Mouse (Mus musculus) cerebellum, adult 2 months (tissue): ENCODE measurements around the gene Aff3. TPM values are rescaled to one million over a fixed set of nuclear protein-coding genes. Genes with fewer than 3 reads are reported as not detected.

Experiments used
- DNase-seq, 2 experiments: peaks; one replicate each; pipeline ENCODE4 v3.0.0; 2021
- H3K27ac ChIP-seq: fragments of 200-500 bp; 2 replicates; pipeline ENCODE4 v1.5.1; 2012; ENCODE audit warnings: low read length, control low read depth, inconsistent platforms; ENCODE audit not compliant: insufficient read depth
- H3K27me3 ChIP-seq: fragments of 200-500 bp; 2 replicates; pipeline ENCODE4 v1.6.1; 2012; ENCODE audit warnings: inconsistent platforms, mild to moderate bottlenecking, low read length, moderate library complexity; ENCODE audit not compliant: control insufficient read depth, insufficient read depth
- H3K4me1 ChIP-seq: fragments of 200-500 bp; 2 replicates; pipeline ENCODE4 v1.6.1; 2011; ENCODE audit warnings: low read length; ENCODE audit not compliant: control insufficient read depth, insufficient read depth
- H3K4me3 ChIP-seq: fragments of 200-500 bp; replicated peaks from 2 replicates; pipeline ENCODE3; 2011; ENCODE audit warnings: mild to moderate bottlenecking, low read depth, low read length, control low read depth; ENCODE audit not compliant: insufficient read depth
- CTCF ChIP-seq: fragments of 200-500 bp; IDR thresholded peaks from 2 replicates; pipeline ENCODE4 v1.5.1; 2011; ENCODE audit warnings: low read depth, mild to moderate bottlenecking, control low read depth, low read length, moderate library complexity, borderline replicate concordance; ENCODE audit not compliant: insufficient read depth
- POLR2A ChIP-seq: fragments of 200-500 bp; IDR thresholded peaks from 2 replicates; pipeline ENCODE4 v1.6.1; 2011; ENCODE audit warnings: low read length, control low read depth, borderline replicate concordance; ENCODE audit not compliant: insufficient read depth
- WGBS: fragments of 180-500 bp; shearing (Covaris S2); methylation state at CpG from one replicate; pipeline ENCODE4 v1.1.7; 2018; 5-methylcytosine and 5-hydroxymethylcytosine counted together
- polyA plus RNA-seq: library from polyadenylated mRNA; depleted of rRNA; stranded (reverse); fragments of >200 nt; gene quantifications from 2 replicates; pipeline ENCODE4 v1.2.3, GENCODE M21; 2012

Gene Aff3
- polyA plus RNA-seq, 1 experiment: 19.8 TPM

GRCm38 (mm10) chr1:38456719-38457269 is 208.0 kb downstream of the Aff3 start:
- no peaks in the 10 kb centered on the region for H3K27me3 ChIP-seq
- no peak overlapping the region for H3K27ac ChIP-seq
- no peak overlapping the region for H3K4me3 ChIP-seq
- 61% methylated on average over 7 of the region's 7 CpGs for WGBS
- TF ChIP-seq CTCF: no peak
- TF ChIP-seq POLR2A: no peak
- no peaks in the 10 kb centered on the region for H3K4me1 ChIP-seq
- no peak for DNase-seq

GRCm38 (mm10) chr1:38454921-38455320 is 209.8 kb downstream of the Aff3 start:
- TF ChIP-seq POLR2A (no peak), CTCF (no peak)
- Histone ChIP-seq H3K27ac (no peak overlapping the region), H3K27me3 (no peaks in the 10 kb centered on the region; the same call in 1 of the 2 replicates), H3K4me1 (peaks cover 9% of the 10 kb centered on the region; the same call in 1 of the 2 replicates), H3K4me3 (no peak overlapping the region)
- WGBS: 93% methylated on average over 8 of the region's 8 CpGs
- no peak for DNase-seq

GRCm38 (mm10) chr1:38451367-38451766 is 213.4 kb downstream of the Aff3 start:
- H3K27ac ChIP-seq: no peak overlapping the region
- WGBS: 78% methylated on average over 6 of the region's 6 CpGs
- no peak for DNase-seq

GRCm38 (mm10) chr1:38450677-38451076 is 214.1 kb downstream of the Aff3 start:
- TF ChIP-seq CTCF: no peak
- Histone ChIP-seq H3K4me3 (no peak overlapping the region), H3K27ac (no peak overlapping the region), H3K27me3 (no peaks in the 10 kb centered on the region; the same call in none of the 2 replicates), H3K4me1 (peaks cover 9% of the 10 kb centered on the region; the same call in 1 of the 2 replicates)
- 21% methylated on average over 12 of the region's 12 CpGs for WGBS
- peak; percentile 48 to 69 for DNase-seq

More at GRCm38 (mm10) chr1:38451367-38451766, 213.4 kb downstream of the Aff3 start:
- no peak for TF ChIP-seq POLR2A
- H3K4me3 ChIP-seq: no peak overlapping the region
- peaks cover 9% of the 10 kb centered on the region; the same call in 1 of the 2 replicates for H3K4me1 ChIP-seq
- no peaks in the 10 kb centered on the region; the same call in none of the 2 replicates for H3K27me3 ChIP-seq

- no peak for DNase-seq
- peaks cover 9% of the 10 kb centered on the region; the same call in 1 of the 2 replicates for H3K4me1 ChIP-seq
- TF ChIP-seq POLR2A (no peak), CTCF (no peak)
- H3K4me3 ChIP-seq: no peak overlapping the region
- H3K27ac ChIP-seq: no peak overlapping the region
- 89% methylated on average over 7 of the region's 7 CpGs for WGBS
- no peaks in the 10 kb centered on the region; the same call in none of the 2 replicates for H3K27me3 ChIP-seq
Measured at GRCm38 (mm10) chr1:38449816-38450478, 214.8 kb downstream of the Aff3 start.

- 82% methylated on average over 3 of the region's 3 CpGs for WGBS
- Histone ChIP-seq H3K4me1 (peaks cover 9% of the 10 kb centered on the region; the same call in 1 of the 2 replicates), H3K4me3 (no peak overlapping the region), H3K27ac (no peak overlapping the region), H3K27me3 (no peaks in the 10 kb centered on the region; the same call in none of the 2 replicates)
- no peak for DNase-seq
- TF ChIP-seq CTCF (no peak), POLR2A (no peak)
Measured at GRCm38 (mm10) chr1:38448854-38449253, 215.9 kb downstream of the Aff3 start.

GRCm38 (mm10) chr1:38447581-38447980 is 217.2 kb downstream of the Aff3 start:
- TF ChIP-seq CTCF (no peak), POLR2A (no peak)
- WGBS: 100% methylated on average over 2 of the region's 2 CpGs
- peaks cover 9% of the 10 kb centered on the region; the same call in 1 of the 2 replicates for H3K4me1 ChIP-seq

More at GRCm38 (mm10) chr1:38447581-38447980, 217.2 kb downstream of the Aff3 start:
- H3K27me3 ChIP-seq: no peaks in the 10 kb centered on the region; the same call in none of the 2 replicates
- H3K4me3 ChIP-seq: no peak overlapping the region
- DNase-seq: no peak
- no peak overlapping the region for H3K27ac ChIP-seq
